Mouse (Mus musculus) cerebellum, postnatal 4 days (tissue): Measurements from ENCODE around the gene Chst13.

Experiments used
- DNase-seq, 2 experiments: peaks; one replicate each; pipeline ENCODE4 v3.0.0; 2022; ENCODE audit warnings: low spot score in 2 of 2, mixed read lengths in 1 of 2

Chst13 gene

DNA sequence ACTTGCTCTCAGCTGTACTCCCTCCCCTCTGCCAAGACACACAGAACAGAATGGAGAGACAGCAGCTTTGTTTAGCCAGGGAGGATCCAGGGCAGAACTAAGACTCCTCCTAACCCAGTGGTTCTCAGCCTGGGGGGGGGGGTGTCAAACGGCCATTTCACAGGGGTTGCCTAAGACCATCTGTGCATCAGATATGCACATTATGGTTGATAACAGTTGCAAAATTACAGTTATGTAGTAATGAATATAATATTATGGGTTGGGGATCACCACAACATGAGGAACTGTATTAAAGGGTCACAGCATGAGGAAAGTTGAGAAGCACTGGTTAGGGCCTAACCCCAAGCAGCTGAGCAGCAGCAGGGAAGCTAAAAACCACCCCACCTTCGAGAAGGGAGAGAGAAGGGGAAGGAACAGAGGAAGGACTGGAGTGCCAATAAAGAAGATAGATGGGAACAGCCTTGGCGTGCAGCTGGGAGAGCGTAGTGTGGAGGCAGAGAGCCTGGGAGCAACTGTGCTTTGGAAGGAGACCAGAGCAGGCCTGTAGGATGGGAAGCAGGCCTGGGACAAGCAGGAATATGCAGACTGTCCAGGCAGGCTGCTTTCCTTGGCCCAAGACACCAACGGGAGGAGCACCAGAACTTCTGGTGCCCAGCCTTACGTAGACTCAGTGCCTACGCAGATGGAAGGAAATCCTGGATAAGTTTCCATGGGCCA lies 5.4 kb downstream of the Chst13 start:
- no peak for DNase-seq

DNA sequence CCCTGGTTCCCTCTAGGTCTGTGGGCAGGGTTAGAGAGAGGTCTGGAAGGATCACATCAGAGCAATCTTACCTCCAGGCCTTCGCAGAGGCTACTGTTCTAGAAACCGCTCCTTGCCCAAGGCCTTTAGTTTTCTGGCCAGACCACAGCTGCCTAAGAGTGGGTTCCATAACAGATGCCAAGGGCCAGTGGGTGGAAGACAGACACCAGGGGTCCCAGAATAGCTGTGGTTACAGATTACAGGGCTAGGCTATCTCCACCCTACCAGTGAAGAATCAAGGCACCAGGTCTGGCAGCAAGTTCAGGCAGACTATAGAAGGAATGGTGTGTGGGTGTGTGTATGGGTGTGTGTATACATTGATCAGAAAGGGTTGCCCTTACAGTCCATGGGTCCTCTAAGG lies 6.0 kb downstream of the Chst13 start:
- no peak for DNase-seq

DNA sequence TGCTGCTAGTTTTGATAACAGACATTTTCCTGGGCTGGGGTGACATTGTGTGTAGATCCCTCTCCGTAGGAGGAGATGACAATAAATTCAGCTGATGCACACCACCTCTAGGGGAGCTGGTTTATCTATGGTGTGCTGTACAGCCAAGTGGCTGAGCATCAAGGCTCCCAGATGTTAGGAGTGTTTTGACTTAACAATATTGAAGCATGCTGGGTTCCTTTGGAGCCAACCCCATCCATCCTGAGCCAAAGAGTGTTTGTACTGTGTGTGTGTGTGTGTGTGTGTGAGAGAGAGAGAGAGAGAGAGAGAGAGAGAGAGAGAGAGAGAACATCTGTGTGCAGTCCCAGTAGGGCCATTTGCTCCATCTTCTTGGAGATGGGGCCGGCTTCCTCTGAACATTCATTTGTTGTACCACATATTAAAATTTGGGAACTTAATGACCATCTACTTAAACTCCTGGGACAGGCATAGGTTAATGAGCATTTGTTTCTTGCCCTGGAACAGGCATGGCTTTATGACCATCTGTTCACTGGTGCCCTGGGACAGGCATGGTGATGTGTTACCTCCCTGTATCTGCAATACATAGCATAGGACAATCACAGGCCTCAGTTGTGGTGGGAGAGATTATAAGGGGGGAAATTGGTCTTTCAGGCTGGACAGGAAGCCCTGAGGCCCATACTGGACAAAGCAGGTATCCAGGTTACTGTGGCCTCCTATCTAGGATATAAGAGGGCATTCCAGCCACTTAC lies 7.3 kb downstream of the Chst13 start:
- DNase-seq: no peak

DNA sequence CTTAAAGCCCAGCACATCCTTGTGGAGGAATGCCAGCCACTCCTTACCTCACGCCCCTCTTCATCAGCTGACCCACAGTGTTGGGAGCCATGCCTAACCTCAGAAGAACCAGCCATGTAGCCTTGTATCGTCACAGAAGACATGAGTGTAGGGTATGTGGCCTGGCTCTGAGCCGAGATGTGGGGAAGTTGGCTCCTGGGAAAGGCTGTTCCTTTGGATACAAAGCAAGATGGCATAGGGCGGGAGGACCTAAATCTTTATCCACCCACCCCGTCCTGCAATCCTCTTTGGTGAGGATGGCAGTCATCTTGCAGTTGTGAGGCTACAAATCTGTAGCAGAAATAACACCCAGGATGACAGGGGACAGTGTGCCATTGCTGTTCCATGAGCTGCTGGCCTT lies 9.0 kb downstream of the Chst13 start:
- DNase-seq: no peak

DNA sequence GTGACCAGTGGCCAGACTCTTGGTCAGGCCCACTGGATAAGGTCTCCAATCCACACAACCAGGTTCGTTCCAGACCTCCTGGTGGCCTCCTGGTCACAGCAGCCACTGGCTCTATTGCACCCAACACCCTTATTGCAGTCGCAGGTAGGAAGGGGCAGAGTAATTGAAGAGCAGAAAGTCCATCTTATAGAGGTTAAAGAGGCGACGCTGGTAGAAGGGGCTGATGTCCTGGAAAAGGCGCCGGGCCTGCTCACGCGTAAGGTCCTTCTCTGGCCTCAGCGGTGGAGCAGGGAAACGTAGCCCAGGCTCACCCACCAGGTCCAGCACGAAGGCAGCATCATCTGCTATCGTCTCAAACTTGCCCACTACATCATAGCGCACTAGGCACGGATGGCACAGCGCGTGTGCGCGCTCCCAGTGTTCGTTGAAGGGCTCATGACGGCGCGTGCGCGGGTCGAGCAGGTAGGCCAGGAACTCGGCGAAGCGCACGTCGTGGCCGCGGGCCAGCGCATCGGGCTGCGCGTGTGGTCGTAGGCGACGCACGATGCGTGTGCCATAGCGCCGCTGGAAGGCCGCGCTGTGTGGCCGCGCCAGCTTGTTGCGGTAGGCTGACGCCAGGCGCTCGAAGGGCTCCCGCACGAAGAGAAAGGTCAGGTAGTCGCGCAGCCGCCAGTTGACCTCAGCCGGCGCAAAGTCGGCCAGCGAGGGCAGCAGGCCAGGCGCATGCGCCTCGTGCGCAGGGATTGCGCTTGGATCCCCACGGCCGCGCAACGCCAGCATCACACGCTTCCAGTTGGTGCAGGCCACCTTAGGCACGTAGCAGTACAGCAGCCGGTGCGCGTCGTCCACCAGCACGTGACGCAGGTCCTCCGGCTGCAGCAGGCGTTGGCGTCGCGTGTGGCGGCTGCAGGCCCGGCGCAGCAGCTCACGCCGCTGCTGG lies 15.9 kb downstream of the Chst13 start:
- DNase-seq: no peak

DNA sequence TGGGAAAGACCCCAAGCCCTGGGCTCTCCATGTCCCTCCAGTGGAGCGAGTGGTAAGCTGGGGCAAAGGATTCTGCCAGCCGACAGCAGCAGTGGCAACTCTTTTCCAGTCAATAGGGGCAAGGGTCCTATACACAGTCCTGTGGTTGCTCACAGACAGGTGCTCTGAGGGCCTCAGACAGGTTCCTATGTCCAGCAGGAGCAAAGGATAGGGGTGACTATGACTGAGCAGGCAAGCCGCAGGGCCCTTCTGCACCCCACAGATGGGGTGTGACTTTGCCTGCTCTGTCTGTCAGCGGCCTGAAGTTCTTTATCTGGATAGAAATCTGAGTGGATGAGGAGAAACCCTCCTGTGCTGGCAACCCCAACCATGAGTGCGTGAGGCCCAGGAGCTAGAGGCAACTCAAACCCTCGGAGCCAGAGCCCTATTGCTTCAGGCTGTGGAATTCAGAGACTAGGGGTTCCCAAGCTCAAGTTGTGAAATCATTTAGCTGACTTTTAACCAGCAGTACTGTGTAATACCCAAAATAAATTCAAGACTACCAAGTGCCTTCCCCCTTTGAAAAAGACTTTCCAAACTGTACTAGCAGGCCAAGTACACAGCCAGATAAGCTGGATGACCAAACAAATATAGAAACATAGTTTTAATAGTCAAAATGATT lies 18.5 kb downstream of the Chst13 start:
- no peak for DNase-seq

DNA sequence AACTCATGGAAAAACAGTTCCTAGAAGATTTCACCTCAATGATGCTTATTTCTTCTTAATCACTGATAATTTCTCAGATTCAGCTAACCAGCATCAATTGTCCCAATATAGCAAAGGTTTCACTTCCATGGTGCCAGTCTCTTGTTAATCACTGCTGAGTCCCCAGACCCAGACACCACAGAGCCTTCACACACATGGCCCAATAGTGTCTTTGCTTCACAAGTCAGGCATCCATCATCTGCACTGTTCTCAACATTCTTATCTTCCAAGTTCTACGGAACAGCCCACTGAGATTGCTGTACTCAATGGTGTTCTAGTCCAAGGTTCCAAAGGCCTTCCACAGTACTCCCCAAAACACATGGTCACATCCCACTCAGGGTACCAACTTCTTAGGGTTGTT lies 24.1 kb downstream of the Chst13 start, which contains the start of gene BC048671:
BC048671 (plus strand) TSS at position 301 of the 400 bp plus-strand sequence.
- DNase-seq: no peak

DNA sequence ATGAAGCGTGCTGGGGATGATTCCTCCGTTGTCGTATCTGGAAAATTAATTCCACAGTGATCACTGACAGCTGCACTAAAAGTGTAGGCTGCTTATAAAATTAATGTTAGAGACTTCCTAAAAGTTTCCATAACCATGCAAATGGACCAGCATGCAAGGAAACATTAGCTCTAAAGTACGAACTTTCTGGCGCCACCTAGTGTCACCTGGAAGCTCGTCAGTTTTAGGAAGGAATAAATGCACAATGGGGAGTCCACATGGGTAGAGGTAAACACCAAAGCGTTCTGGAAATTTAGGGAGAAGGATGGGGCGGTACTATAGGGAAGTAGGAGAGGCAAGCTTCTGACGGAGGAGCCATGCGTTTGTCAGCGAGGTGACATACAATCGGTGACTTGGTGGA lies 36.7 kb downstream of the Chst13 start:
- DNase-seq: no peak
